Mouse (Mus musculus) lung, postnatal 0 days (tissue): Measurements from ENCODE around the gene Dnajb12.

ENCODE experiments used
- CTCF ChIP-seq: IDR thresholded peaks from 2 replicates; pipeline ENCODE4 v1.5.1; 2016; ENCODE audit warnings: antibody characterized with exemption, mild to moderate bottlenecking
- EP300 ChIP-seq: IDR thresholded peaks from 2 replicates; pipeline ENCODE4 v1.6.1; 2016; ENCODE audit warnings: antibody characterized with exemption, mild to moderate bottlenecking, control low read depth

DNA sequence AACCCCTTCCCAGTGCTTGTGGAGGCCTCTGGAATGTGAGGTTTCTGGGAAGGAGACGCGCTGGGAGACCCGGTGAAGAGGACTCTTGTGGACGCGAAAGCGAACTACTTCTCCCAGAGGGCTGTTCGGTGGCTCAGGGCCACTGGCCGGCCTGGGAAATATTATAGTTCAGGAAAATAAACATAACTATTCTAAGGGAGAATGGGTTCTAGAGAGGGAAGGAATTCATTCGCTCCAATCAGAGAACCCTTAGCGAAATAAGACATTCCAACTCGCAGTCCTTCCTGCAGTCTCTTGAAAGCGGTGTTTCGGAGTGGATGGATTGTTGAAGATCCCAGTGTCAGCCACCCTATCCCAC lies 652 bp downstream of the Dnajb12 start:
- TF ChIP-seq CTCF, result no peak
- no peak for TF ChIP-seq EP300
